8 mouse cellular contexts compared by ENCODE assay signal in the genomic region with DNA sequence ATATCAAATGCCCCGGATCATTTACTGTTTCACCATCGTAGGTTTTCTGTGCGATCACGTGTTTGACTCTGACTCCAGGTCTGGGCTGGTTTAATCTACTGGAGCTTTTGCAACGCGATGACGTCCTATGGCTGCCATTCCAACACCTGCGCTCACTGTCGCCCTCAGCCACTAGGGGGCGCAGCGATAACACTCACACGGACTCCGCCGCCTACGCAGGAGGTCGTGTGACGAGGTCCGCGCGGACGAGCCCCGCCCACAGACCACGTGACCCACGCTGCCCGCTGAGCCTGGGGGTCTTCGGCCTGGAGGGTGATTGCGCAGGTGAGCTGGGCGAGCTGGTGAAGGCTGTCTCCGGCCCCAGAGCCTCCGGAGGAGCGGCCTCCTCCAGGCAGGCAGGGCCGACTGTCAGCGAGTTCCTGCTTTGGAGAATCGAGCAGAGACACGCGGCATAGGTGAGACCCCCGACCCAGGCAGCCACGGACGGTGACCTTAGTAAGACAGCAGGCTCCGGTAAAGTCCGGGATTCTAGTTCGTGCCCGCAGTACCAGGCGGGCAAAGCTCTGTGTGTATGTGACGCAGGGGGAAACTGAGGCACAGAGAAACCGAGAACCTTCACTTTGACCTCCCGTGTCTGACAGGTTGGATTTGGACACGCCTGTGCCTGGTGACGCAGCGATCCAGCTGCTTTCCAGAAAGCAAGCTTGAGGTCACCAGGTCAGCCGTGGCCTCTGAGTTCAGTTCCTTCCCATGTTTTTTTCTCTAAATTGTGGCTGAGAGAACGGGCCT. TPM values are rescaled to one million over a fixed set of nuclear protein-coding genes. Genes with fewer than 3 reads are reported as not detected.
A peak's percentile ranks its signal among the peaks of the same experiment; 100 is the strongest.
DNase-seq lines count a peak whose midpoint lies in the region; ATAC-seq and TF ChIP-seq lines count a peak whose summit lies in the region.

Gaa (plus strand) TSS at position 120 of the 789 bp plus-strand sequence.

- DNase-seq in 3134 (ENCODE audit: extremely low read depth, insufficient read length, low spot score), result peak; percentile 88
- peak; percentile 95 to 98 for DNase-seq in adrenal gland, postnatal 36 days
- peak; percentile 94 to 98 for DNase-seq in heart, adult 18-20 months
- DNase-seq in kidney, adult 2 months, result peak; percentile 96
- DNase-seq in spleen, adult 2 months (ENCODE audit: low read depth in 1 of 2, low spot score in 2 of 2), result peak; percentile 90 to 94

- peak within 1 kb of the TSS; percentile 73 for H3K4me3 ChIP-seq in embryonic facial prominence, embryonic 13.5 days
- peak within 1 kb of the TSS; percentile 80 for H3K4me3 ChIP-seq in kidney, adult 2 months (ENCODE audit: insufficient read depth, low read depth, low read length)
- peak within 1 kb of the TSS; percentile 66 for H3K4me3 ChIP-seq in limb, embryonic 12.5 days (replicated peaks)
- H3K4me3 ChIP-seq in midbrain, embryonic 15.5 days, result peak within 1 kb of the TSS; percentile 55
- H3K4me3 ChIP-seq in spleen, adult 2 months (ENCODE audit: extremely low read depth, insufficient read depth, insufficient read length), result peak within 1 kb of the TSS; percentile 82

- H3K36me3 ChIP-seq in embryonic facial prominence, embryonic 13.5 days, result peaks cover 31% of the 10 kb centered on the region
- H3K36me3 ChIP-seq in kidney, adult 2 months (ENCODE audit: control insufficient read depth, insufficient read depth, low read length), result no peaks in the 10 kb centered on the region
- H3K36me3 ChIP-seq in limb, embryonic 12.5 days, result peaks cover 14% of the 10 kb centered on the region
- H3K36me3 ChIP-seq in midbrain, embryonic 15.5 days (replicated peaks), result peaks cover 6% of the 10 kb centered on the region; the same call in 1 of the 2 replicates
- H3K36me3 ChIP-seq in spleen, adult 2 months (ENCODE audit: control insufficient read depth, insufficient read depth, low read length), result no peaks in the 10 kb centered on the region

- H3K9me3 ChIP-seq in embryonic facial prominence, embryonic 13.5 days, result no peaks in the 10 kb centered on the region
- no peaks in the 10 kb centered on the region for H3K9me3 ChIP-seq in limb, embryonic 12.5 days
- H3K9me3 ChIP-seq in midbrain, embryonic 15.5 days, result no peaks in the 10 kb centered on the region

- H3K27ac ChIP-seq in embryonic facial prominence, embryonic 13.5 days, result no peak within 1 kb of the TSS
- peak within 1 kb of the TSS; percentile 79 for H3K27ac ChIP-seq in kidney, adult 2 months (ENCODE audit: insufficient read depth, low read depth, low read length)
- no peak within 1 kb of the TSS for H3K27ac ChIP-seq in limb, embryonic 12.5 days
- peak within 1 kb of the TSS; percentile 42 for H3K27ac ChIP-seq in midbrain, embryonic 15.5 days
- peak within 1 kb of the TSS; percentile 11; the same call in 1 of the 2 replicates for H3K27ac ChIP-seq in spleen, adult 2 months (ENCODE audit: insufficient read depth, low read length)

- TF ChIP-seq POLR2A in kidney, adult 2 months (IDR thresholded peaks at IDR 0.05; ENCODE audit: low read depth, low read length), result no peak
- TF ChIP-seq POLR2A in spleen, adult 2 months (IDR thresholded peaks at IDR 0.05; ENCODE audit: low read depth, low read length), result no peak

- WGBS in embryonic facial prominence, embryonic 13.5 days, result 3% methylated on average over 52 of the region's 52 CpGs
- 2% methylated on average over 52 of the region's 52 CpGs for WGBS in kidney, adult 2 months
- 5% methylated on average over 52 of the region's 52 CpGs for WGBS in limb, embryonic 12.5 days
- WGBS in midbrain, embryonic 15.5 days, result 6% methylated on average over 52 of the region's 52 CpGs
- WGBS in spleen, adult 2 months, result 2% methylated on average over 52 of the region's 52 CpGs

- no peaks in the 10 kb centered on the region for H3K27me3 ChIP-seq in embryonic facial prominence, embryonic 13.5 days
- no peaks in the 10 kb centered on the region for H3K27me3 ChIP-seq in kidney, adult 2 months (replicated peaks; ENCODE audit: control insufficient read depth, insufficient read depth, low read length)
- no peaks in the 10 kb centered on the region for H3K27me3 ChIP-seq in limb, embryonic 12.5 days
- no peaks in the 10 kb centered on the region for H3K27me3 ChIP-seq in midbrain, embryonic 15.5 days (replicated peaks)
- no peaks in the 10 kb centered on the region for H3K27me3 ChIP-seq in spleen, adult 2 months (ENCODE audit: control insufficient read depth, insufficient read depth, low read length)

- H3K4me2 ChIP-seq in embryonic facial prominence, embryonic 13.5 days, result peak within 1 kb of the TSS; percentile 80
- H3K4me2 ChIP-seq in limb, embryonic 12.5 days, result peak within 1 kb of the TSS; percentile 93
- H3K4me2 ChIP-seq in midbrain, embryonic 15.5 days, result peak within 1 kb of the TSS; percentile 65

- ATAC-seq in embryonic facial prominence, embryonic 13.5 days (ENCODE audit: insufficient number of reproducible peaks, insufficient read depth, low FRiP score, low TSS enrichment, low read depth), result peak; percentile 70; the same call in 1 of the 2 replicates
- ATAC-seq in limb, embryonic 12.5 days (ENCODE audit: insufficient number of reproducible peaks, insufficient read depth, low FRiP score, low TSS enrichment, low read depth), result peak; percentile 80
- ATAC-seq in midbrain, embryonic 15.5 days (replicated peaks), result peak; percentile 86

- peak; percentile 96 for TF ChIP-seq CTCF in kidney, adult 2 months (conservative IDR thresholded peaks at IDR 0.05; ENCODE audit: insufficient read depth, insufficient read length, low read depth, low read length)
- TF ChIP-seq CTCF in spleen, adult 2 months (IDR thresholded peaks at IDR 0.05; ENCODE audit: extremely low read depth, insufficient read depth, insufficient read length, insufficient replicate concordance), result peak; percentile 95

- peak within 1 kb of the TSS; percentile 83 for H3K9ac ChIP-seq in embryonic facial prominence, embryonic 13.5 days
- H3K9ac ChIP-seq in limb, embryonic 12.5 days (replicated peaks), result peak within 1 kb of the TSS; percentile 72
- peak within 1 kb of the TSS; percentile 59 for H3K9ac ChIP-seq in midbrain, embryonic 15.5 days

- peaks cover 14% of the 10 kb centered on the region for H3K4me1 ChIP-seq in embryonic facial prominence, embryonic 13.5 days
- H3K4me1 ChIP-seq in kidney, adult 2 months (ENCODE audit: control insufficient read depth, insufficient read depth, low read length), result peaks cover 5% of the 10 kb centered on the region; the same call in 1 of the 2 replicates
- H3K4me1 ChIP-seq in limb, embryonic 12.5 days (replicated peaks), result peaks cover 15% of the 10 kb centered on the region
- H3K4me1 ChIP-seq in midbrain, embryonic 15.5 days, result peaks cover 32% of the 10 kb centered on the region
- H3K4me1 ChIP-seq in spleen, adult 2 months (ENCODE audit: control insufficient read depth, insufficient read depth, insufficient read length), result no peaks in the 10 kb centered on the region; the same call in 1 of the 2 replicates

RNA-seq across cellular contexts. Expression of gene Gaa, which starts in this region (rescaled TPM):
- 100 to 1,000 TPM in 1 of 2 experiments, 10 to 100 TPM in 1; 95.1 to 103 TPM for total RNA-seq in adrenal gland, postnatal 36 days (2021)
- 58.5 and 61.0 TPM in 2 replicates for polyA plus RNA-seq in embryonic facial prominence, embryonic 13.5 days (2015; fragmentation: Nextera tagmentation; extraction: Ambion mirVana)
- total RNA-seq in heart, adult 18-20 months (2021), result 100 to 1,000 TPM in 1 of 2 experiments, 10 to 100 TPM in 1; 91.3 to 110 TPM
- 152 and 171 TPM in 2 replicates for polyA plus RNA-seq in kidney, adult 2 months (2012; rRNA removed)
- 39.4 and 43.4 TPM in 2 replicates for polyA plus RNA-seq in limb, embryonic 12.5 days (2016; fragmentation: Nextera tagmentation; extraction: Ambion mirVana)
- 93.9 and 95.3 TPM in 2 replicates for polyA plus RNA-seq in midbrain, embryonic 15.5 days (2015; fragmentation: Nextera tagmentation; extraction: Ambion mirVana)
- polyA plus RNA-seq in spleen, adult 2 months (2012; rRNA removed), result 68.2 and 81.1 TPM in 2 replicates

Comparison
In these comparisons a context has a peak if more than half of its experiments do, and no peak if none do; other contexts are left out.
1. H3K27ac ChIP-seq: peak in kidney, adult 2 months (single experiment), midbrain, embryonic 15.5 days (single experiment) and spleen, adult 2 months (single experiment); none in embryonic facial prominence, embryonic 13.5 days (single experiment) and limb, embryonic 12.5 days (single experiment).
2. Peak in every context shown above with its lines, with median percentiles within 50 percentile points of each other: DNase-seq, ATAC-seq, H3K4me2 ChIP-seq, H3K4me3 ChIP-seq and H3K9ac ChIP-seq.